Mouse (Mus musculus): ENCODE results near the gene Slc5a11. TPM values are rescaled to one million over a fixed set of nuclear protein-coding genes. Genes with fewer than 3 reads are reported as not detected.

The Slc5a11 gene
- polyA plus RNA-seq, 1 experiment from 2014 or later, result not detected

GRCm38 (mm10) chr7:123307236-123307635 lies 92.7 kb downstream of the Slc5a11 start:
- Histone ChIP-seq H3K4me1 (ENCODE audit: control insufficient read depth, insufficient read depth, low read length) (no peaks in the 10 kb centered on the region), H3K36me3 (replicated peaks; ENCODE audit: control insufficient read depth, insufficient read depth, low read depth, low read length) (no peaks in the 10 kb centered on the region; the same call in 1 of the 2 replicates), H3K4me3 (ENCODE audit: low read depth, low read length) (no peak overlapping the region), H3K4me2 (ENCODE audit: low read depth, low read length) (no peak overlapping the region), H3K27me3 (ENCODE audit: control insufficient read depth, insufficient read depth, low read length) (no peaks in the 10 kb centered on the region), H3K9ac (replicated peaks; ENCODE audit: low read length) (no peak overlapping the region), H3K9me3 (replicated peaks; ENCODE audit: control insufficient read depth, low read length) (no peaks in the 10 kb centered on the region), H3K27ac (replicated peaks; ENCODE audit: low read depth, low read length) (no peak overlapping the region)
- no peak for ATAC-seq (replicated peaks; ENCODE audit: insufficient number of reproducible peaks, low FRiP score, low TSS enrichment, low read depth)
- DNase-seq (ENCODE audit: low spot score), result no peak
- WGBS, result 93% methylated on average over 8 of the region's 8 CpGs

- no peak overlapping the region for H3K4me2 ChIP-seq (ENCODE audit: low read depth, low read length)
- no peaks in the 10 kb centered on the region for H3K9me3 ChIP-seq (replicated peaks; ENCODE audit: control insufficient read depth, low read length)
- H3K4me3 ChIP-seq (ENCODE audit: low read depth, low read length), result no peak overlapping the region
- H3K27me3 ChIP-seq (ENCODE audit: control insufficient read depth, insufficient read depth, low read length), result no peaks in the 10 kb centered on the region
- no peak overlapping the region for H3K9ac ChIP-seq (replicated peaks; ENCODE audit: low read length)
- H3K4me1 ChIP-seq (ENCODE audit: control insufficient read depth, insufficient read depth, low read length), result no peaks in the 10 kb centered on the region
- ATAC-seq (replicated peaks; ENCODE audit: insufficient number of reproducible peaks, low FRiP score, low TSS enrichment, low read depth) (no peak), DNase-seq (ENCODE audit: low spot score) (no peak)
- H3K27ac ChIP-seq (replicated peaks; ENCODE audit: low read depth, low read length), result no peak overlapping the region
- no peaks in the 10 kb centered on the region; the same call in 1 of the 2 replicates for H3K36me3 ChIP-seq (replicated peaks; ENCODE audit: control insufficient read depth, insufficient read depth, low read depth, low read length)
- WGBS, result 95% methylated on average over 4 of the region's 4 CpGs
Measured at GRCm38 (mm10) chr7:123307887-123308558, 93.4 kb downstream of the Slc5a11 start.

DNA sequence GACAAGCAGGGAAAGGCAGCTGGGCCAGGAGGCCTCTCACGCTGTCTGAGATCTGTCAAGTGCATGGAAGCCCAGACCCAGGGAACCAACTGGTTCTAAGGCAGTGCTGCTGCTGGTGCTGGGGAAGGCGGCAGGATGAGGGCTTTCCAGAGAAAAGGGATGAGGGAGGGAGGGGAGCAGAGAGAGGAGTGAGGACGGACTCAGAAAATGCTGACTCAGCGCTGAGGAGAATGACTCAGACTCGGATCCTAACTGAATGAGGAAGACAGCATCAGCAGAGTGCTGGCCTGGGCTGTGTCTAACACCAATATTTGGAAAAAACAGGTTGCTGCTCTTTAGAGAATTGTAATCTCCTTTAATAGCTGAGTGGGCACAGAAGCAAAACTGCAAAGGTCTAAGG lies 97.3 kb downstream of the Slc5a11 start:
- H3K4me2 ChIP-seq (ENCODE audit: low read depth, low read length), result no peak overlapping the region
- H3K9me3 ChIP-seq (replicated peaks; ENCODE audit: control insufficient read depth, low read length), result no peaks in the 10 kb centered on the region
- no peaks in the 10 kb centered on the region for H3K36me3 ChIP-seq (replicated peaks; ENCODE audit: control insufficient read depth, insufficient read depth, low read depth, low read length)
- H3K27me3 ChIP-seq (ENCODE audit: control insufficient read depth, insufficient read depth, low read length), result no peaks in the 10 kb centered on the region
- H3K4me3 ChIP-seq (ENCODE audit: low read depth, low read length), result no peak overlapping the region
- no peak overlapping the region for H3K27ac ChIP-seq (replicated peaks; ENCODE audit: low read depth, low read length)
- ATAC-seq (replicated peaks; ENCODE audit: insufficient number of reproducible peaks, low FRiP score, low TSS enrichment, low read depth) (no peak), DNase-seq (ENCODE audit: low spot score) (no peak)
- H3K9ac ChIP-seq (replicated peaks; ENCODE audit: low read length), result no peak overlapping the region
- no peaks in the 10 kb centered on the region for H3K4me1 ChIP-seq (ENCODE audit: control insufficient read depth, insufficient read depth, low read length)
- whole genome bisulfite sequencing, result 73% methylated on average over 5 of the region's 5 CpGs

GRCm38 (mm10) chr7:123312738-123313137 lies 98.2 kb downstream of the Slc5a11 start:
- Histone ChIP-seq H3K4me1 (ENCODE audit: control insufficient read depth, insufficient read depth, low read length) (no peaks in the 10 kb centered on the region), H3K4me3 (ENCODE audit: low read depth, low read length) (no peak overlapping the region), H3K9ac (replicated peaks; ENCODE audit: low read length) (no peak overlapping the region), H3K36me3 (replicated peaks; ENCODE audit: control insufficient read depth, insufficient read depth, low read depth, low read length) (no peaks in the 10 kb centered on the region), H3K27ac (replicated peaks; ENCODE audit: low read depth, low read length) (no peak overlapping the region), H3K4me2 (ENCODE audit: low read depth, low read length) (no peak overlapping the region), H3K9me3 (replicated peaks; ENCODE audit: control insufficient read depth, low read length) (no peaks in the 10 kb centered on the region), H3K27me3 (ENCODE audit: control insufficient read depth, insufficient read depth, low read length) (no peaks in the 10 kb centered on the region)
- DNase-seq (ENCODE audit: low spot score), result no peak
- no peak for ATAC-seq (replicated peaks; ENCODE audit: insufficient number of reproducible peaks, low FRiP score, low TSS enrichment, low read depth)
- 83% methylated on average over 3 of the region's 3 CpGs for WGBS

DNA sequence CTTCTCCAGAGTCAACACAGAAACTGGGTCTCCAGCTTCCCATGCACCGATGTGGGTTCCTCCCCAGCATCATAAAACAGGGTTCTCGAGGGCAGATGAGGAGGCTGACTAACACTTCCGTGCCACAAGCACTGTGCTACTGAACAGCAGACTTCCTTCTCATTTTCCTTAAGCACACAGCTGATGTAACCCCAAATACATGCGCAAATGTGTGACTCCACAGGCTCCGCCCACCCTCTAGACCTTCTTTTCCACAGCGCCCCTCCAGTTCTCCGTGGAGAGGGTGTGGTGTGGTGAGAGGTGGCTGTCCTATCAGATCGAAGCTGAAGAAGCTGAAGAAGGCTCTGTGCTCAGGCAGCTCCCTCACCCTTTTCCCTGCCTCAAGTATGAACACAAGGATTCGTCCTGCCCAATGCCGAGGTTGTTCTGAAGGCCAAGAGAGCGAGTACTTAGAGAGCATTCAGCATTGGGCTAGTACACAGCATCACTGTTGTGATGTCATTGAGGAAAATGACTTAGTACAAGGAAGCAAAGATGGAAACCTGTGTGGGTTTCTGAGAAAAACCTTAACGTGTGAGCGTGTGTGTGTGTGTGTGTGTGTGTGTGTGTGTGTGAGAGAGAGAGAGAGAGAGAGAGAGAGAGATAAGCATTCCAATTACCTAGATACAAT lies 108.0 kb downstream of the Slc5a11 start:
- Histone ChIP-seq H3K27ac (replicated peaks; ENCODE audit: low read depth, low read length) (no peak overlapping the region), H3K4me1 (ENCODE audit: control insufficient read depth, insufficient read depth, low read length) (no peaks in the 10 kb centered on the region), H3K36me3 (replicated peaks; ENCODE audit: control insufficient read depth, insufficient read depth, low read depth, low read length) (no peaks in the 10 kb centered on the region; the same call in 1 of the 2 replicates), H3K4me3 (ENCODE audit: low read depth, low read length) (no peak overlapping the region), H3K4me2 (ENCODE audit: low read depth, low read length) (no peak overlapping the region), H3K27me3 (ENCODE audit: control insufficient read depth, insufficient read depth, low read length) (no peaks in the 10 kb centered on the region), H3K9ac (replicated peaks; ENCODE audit: low read length) (no peak overlapping the region), H3K9me3 (replicated peaks; ENCODE audit: control insufficient read depth, low read length) (no peaks in the 10 kb centered on the region)
- WGBS, result 90% methylated on average over 13 of the region's 13 CpGs
- DNase-seq (ENCODE audit: low spot score) (no peak), ATAC-seq (replicated peaks; ENCODE audit: insufficient number of reproducible peaks, low FRiP score, low TSS enrichment, low read depth) (no peak)

Other genes starting within 250 kb of the Slc5a11 start
- gene Rbbp6, start 249.1 kb upstream of the Slc5a11 start, polyA plus RNA-seq (2014; fragmentation: Nextera tagmentation; extraction: Ambion mirVana), result 37.3 and 43.2 TPM in 2 replicates
- 44.3 and 45.9 TPM in 2 replicates for gene Tnrc6a, start 90.9 kb upstream of the Slc5a11 start, polyA plus RNA-seq (2014; fragmentation: Nextera tagmentation; extraction: Ambion mirVana)
- gene Lcmt1, start 155.0 kb downstream of the Slc5a11 start, polyA plus RNA-seq (2014; fragmentation: Nextera tagmentation; extraction: Ambion mirVana), result 68.7 and 74.1 TPM in 2 replicates
- gene Arhgap17, start 155.1 kb downstream of the Slc5a11 start, polyA plus RNA-seq (2014; fragmentation: Nextera tagmentation; extraction: Ambion mirVana), result 26.8 and 27.1 TPM in 2 replicates
- 0.71 and 1.0 TPM in 2 replicates for gene Aqp8, start 247.5 kb downstream of the Slc5a11 start, polyA plus RNA-seq (2014; fragmentation: Nextera tagmentation; extraction: Ambion mirVana)